Mouse (Mus musculus) ES-Bruce4 (cell line): ENCODE measurements around the gene Oit3.

ENCODE experiments used
- CTCF ChIP-seq: IDR thresholded peaks from one replicate; pipeline ENCODE4 v1.8.1; 2011; ENCODE audit warnings: low read depth, low read length
- POLR2A ChIP-seq: IDR thresholded peaks from one replicate; pipeline ENCODE4 v1.8.1; 2011; ENCODE audit warnings: low read length; ENCODE audit not compliant: insufficient read depth

GRCm38 (mm10) chr10:59444635-59445034, 3.1 kb upstream of the Oit3 start:
- no peak for TF ChIP-seq CTCF
- TF ChIP-seq POLR2A, result no peak
